Mouse (Mus musculus) bone marrow macrophage, adult 2 months (primary cell): ENCODE measurements around the gene Adra1b. TPM values are rescaled to one million over a fixed set of nuclear protein-coding genes. Genes with fewer than 3 reads are reported as not detected.

Experiments used
- H3K27ac ChIP-seq: 2 replicates; pipeline ENCODE4 v1.5.1; 2012; ENCODE audit warnings: low read depth, low read length; ENCODE audit not compliant: insufficient read depth
- H3K4me1 ChIP-seq: 2 replicates; pipeline ENCODE4 v1.6.1; 2012; ENCODE audit warnings: low read length; ENCODE audit not compliant: control insufficient read depth, insufficient read depth
- H3K4me3 ChIP-seq: 2 replicates; pipeline ENCODE4 v1.5.1; 2012; ENCODE audit warnings: mild to moderate bottlenecking, low read length, moderate library complexity; ENCODE audit not compliant: insufficient read depth
- CTCF ChIP-seq: IDR thresholded peaks from 2 replicates; pipeline ENCODE4 v1.5.1; 2012; ENCODE audit warnings: low read depth, mild to moderate bottlenecking, low read length, moderate library complexity
- POLR2A ChIP-seq: IDR thresholded peaks from 2 replicates; pipeline ENCODE4 v1.6.1; 2012; ENCODE audit warnings: mild to moderate bottlenecking, low read depth, low read length, borderline replicate concordance
- polyA plus RNA-seq: library from polyadenylated mRNA; stranded (reverse); fragments of >200 nt; gene quantifications from 2 replicates; pipeline ENCODE4 v1.2.4, GENCODE M21; 2012; ENCODE audit not compliant: missing spikeins, insufficient read depth, insufficient read length

Adra1b gene
- polyA plus RNA-seq, 1 experiment = not detected

- TF ChIP-seq CTCF (no peak), POLR2A (no peak)
- H3K4me1 ChIP-seq = no peaks in the 10 kb centered on the region
- no peak overlapping the region for H3K4me3 ChIP-seq
- H3K27ac ChIP-seq = no peak overlapping the region
Measured at GRCm38 (mm10) chr11:43929178-43929577, 28.2 kb upstream of the Adra1b start.

GRCm38 (mm10) chr11:43927133-43927815, 26.3 kb upstream of the Adra1b start:
- H3K4me3 ChIP-seq = no peak overlapping the region
- no peak overlapping the region for H3K27ac ChIP-seq
- H3K4me1 ChIP-seq = no peaks in the 10 kb centered on the region
- TF ChIP-seq CTCF (no peak), POLR2A (no peak)

- TF ChIP-seq CTCF (no peak), POLR2A (no peak)
- Histone ChIP-seq H3K4me3 (no peak overlapping the region), H3K4me1 (no peaks in the 10 kb centered on the region), H3K27ac (no peak overlapping the region)
Measured at GRCm38 (mm10) chr11:43926163-43926562, 25.2 kb upstream of the Adra1b start.

GRCm38 (mm10) chr11:43925584-43925983, 24.6 kb upstream of the Adra1b start:
- no peak overlapping the region for H3K4me3 ChIP-seq
- H3K27ac ChIP-seq = no peak overlapping the region
- TF ChIP-seq CTCF (no peak), POLR2A (no peak)
- no peaks in the 10 kb centered on the region for H3K4me1 ChIP-seq

GRCm38 (mm10) chr11:43921701-43922100, 20.7 kb upstream of the Adra1b start:
- no peak for TF ChIP-seq POLR2A
- no peak for TF ChIP-seq CTCF
- Histone ChIP-seq H3K4me1 (no peaks in the 10 kb centered on the region), H3K27ac (no peak overlapping the region), H3K4me3 (no peak overlapping the region)

GRCm38 (mm10) chr11:43919492-43920055, 18.6 kb upstream of the Adra1b start:
- no peak for TF ChIP-seq POLR2A
- TF ChIP-seq CTCF = no peak
- H3K4me1 ChIP-seq = no peaks in the 10 kb centered on the region
- no peak overlapping the region for H3K27ac ChIP-seq
- H3K4me3 ChIP-seq = no peak overlapping the region

GRCm38 (mm10) chr11:43914552-43915447, 13.8 kb upstream of the Adra1b start:
- no peaks in the 10 kb centered on the region for H3K4me1 ChIP-seq
- H3K27ac ChIP-seq = no peak overlapping the region
- TF ChIP-seq POLR2A = no peak
- TF ChIP-seq CTCF = no peak
- H3K4me3 ChIP-seq = no peak overlapping the region

GRCm38 (mm10) chr11:43912136-43912888, 11.3 kb upstream of the Adra1b start:
- Histone ChIP-seq H3K27ac (no peak overlapping the region), H3K4me1 (no peaks in the 10 kb centered on the region), H3K4me3 (no peak overlapping the region)
- no peak for TF ChIP-seq POLR2A
- no peak for TF ChIP-seq CTCF

- H3K4me3 ChIP-seq = no peak overlapping the region
- H3K4me1 ChIP-seq = no peaks in the 10 kb centered on the region
- H3K27ac ChIP-seq = no peak overlapping the region
- TF ChIP-seq CTCF (no peak), POLR2A (no peak)
Measured at GRCm38 (mm10) chr11:43911646-43912045, 10.6 kb upstream of the Adra1b start.
